Mouse (Mus musculus): ENCODE data around the gene Atp2a3. TPM values are rescaled to one million over a fixed set of nuclear protein-coding genes. Genes with fewer than 3 reads are reported as not detected.

The Atp2a3 gene
- polyA plus RNA-seq, 1 experiment = 0.54 TPM

DNA sequence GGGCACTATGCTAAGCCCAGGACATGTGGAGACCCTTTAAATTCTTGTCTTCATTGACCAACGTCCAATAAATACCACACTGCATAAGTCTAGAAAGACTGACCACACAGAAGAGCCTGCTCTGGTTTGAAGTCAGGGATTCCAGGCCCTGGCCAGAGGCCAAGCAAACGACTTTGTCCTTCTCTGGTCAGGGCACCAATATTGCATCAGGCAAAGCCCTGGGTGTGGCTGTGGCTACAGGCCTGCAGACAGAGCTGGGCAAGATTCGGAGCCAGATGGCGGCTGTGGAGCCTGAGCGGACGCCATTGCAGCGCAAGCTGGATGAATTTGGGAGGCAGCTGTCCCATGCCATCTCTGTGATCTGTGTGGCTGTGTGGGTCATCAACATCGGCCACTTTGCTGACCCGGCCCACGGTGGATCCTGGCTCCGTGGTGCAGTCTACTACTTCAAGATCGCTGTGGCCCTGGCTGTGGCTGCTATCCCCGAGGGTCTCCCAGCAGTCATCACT is 14.1 kb downstream of the Atp2a3 start:
- TF ChIP-seq MAX (IDR thresholded peaks at IDR 0.05) (no peak), USF1 (IDR thresholded peaks at IDR 0.05; ENCODE audit: low read depth) (no peak), MYOG (IDR thresholded peaks at IDR 0.05; ENCODE audit: control insufficient read depth, extremely low read depth, insufficient read length) (no peak), FOSL1 (IDR thresholded peaks at IDR 0.05; ENCODE audit: insufficient read depth, low read length, poor library complexity, severe bottlenecking) (no peak)
- H3K36me3 ChIP-seq (ENCODE audit: control insufficient read depth, insufficient read depth) = no peaks in the 10 kb centered on the region
- H3K79me3 ChIP-seq (ENCODE audit: low read depth) = no peaks in the 10 kb centered on the region

DNA sequence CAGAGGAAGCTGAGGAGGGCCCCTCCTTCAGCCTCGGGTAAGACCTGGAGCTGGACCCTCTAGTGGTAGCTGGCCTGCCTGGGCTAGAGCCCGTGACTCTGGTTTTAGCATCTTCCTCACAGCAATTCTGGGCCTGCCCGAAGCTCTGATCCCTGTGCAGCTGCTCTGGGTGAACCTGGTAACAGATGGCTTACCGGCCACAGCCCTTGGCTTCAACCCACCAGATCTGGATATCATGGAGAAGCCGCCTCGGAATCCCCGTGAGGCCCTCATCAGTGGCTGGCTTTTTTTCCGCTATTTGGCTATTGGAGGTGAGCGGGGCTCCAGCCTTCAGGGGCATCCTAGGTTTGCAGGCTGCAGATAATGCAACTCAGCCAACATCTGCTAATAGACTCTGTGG is 21.5 kb downstream of the Atp2a3 start:
- Histone ChIP-seq H3K36me3 (ENCODE audit: control insufficient read depth, insufficient read depth) (no peaks in the 10 kb centered on the region), H3K4me3 (ENCODE audit: insufficient read depth, poor library complexity, severe bottlenecking) (no peak overlapping the region), H3ac (ENCODE audit: control insufficient read depth, insufficient read length, low read depth) (no peak overlapping the region), H3K79me2 (ENCODE audit: control insufficient read depth, insufficient read depth) (no peaks in the 10 kb centered on the region), H3K27me3 (ENCODE audit: control insufficient read depth, insufficient read depth, insufficient read length) (peaks cover 12% of the 10 kb centered on the region), H3K79me3 (ENCODE audit: low read depth) (no peaks in the 10 kb centered on the region)
- TF ChIP-seq CEBPB (IDR thresholded peaks at IDR 0.05; ENCODE audit: low read depth) = no peak
- TF ChIP-seq MYOG (IDR thresholded peaks at IDR 0.05; ENCODE audit: control insufficient read depth, extremely low read depth, insufficient read length) = no peak
- no peak for TF ChIP-seq FOSL1 (IDR thresholded peaks at IDR 0.05; ENCODE audit: insufficient read depth, low read length, poor library complexity, severe bottlenecking)
- TF ChIP-seq USF1 (IDR thresholded peaks at IDR 0.05; ENCODE audit: low read depth) = no peak
- no peak for TF ChIP-seq CTCF (IDR thresholded peaks at IDR 0.05; ENCODE audit: control insufficient read depth, insufficient read depth, insufficient read length)
- TF ChIP-seq MAX (IDR thresholded peaks at IDR 0.05) = no peak
- TF ChIP-seq MYOD1 (IDR thresholded peaks at IDR 0.05; ENCODE audit: control insufficient read depth, insufficient read length, low read depth) = no peak

More for the DNA sequence above, 14.1 kb downstream of the Atp2a3 start:
- no peak overlapping the region for H3ac ChIP-seq (ENCODE audit: control insufficient read depth, insufficient read length, low read depth)
- no peaks in the 10 kb centered on the region for H3K79me2 ChIP-seq (ENCODE audit: control insufficient read depth, insufficient read depth)
- peaks cover 26% of the 10 kb centered on the region for H3K27me3 ChIP-seq (ENCODE audit: control insufficient read depth, insufficient read depth, insufficient read length)
- no peak overlapping the region for H3K4me3 ChIP-seq (ENCODE audit: insufficient read depth, poor library complexity, severe bottlenecking)

DNA sequence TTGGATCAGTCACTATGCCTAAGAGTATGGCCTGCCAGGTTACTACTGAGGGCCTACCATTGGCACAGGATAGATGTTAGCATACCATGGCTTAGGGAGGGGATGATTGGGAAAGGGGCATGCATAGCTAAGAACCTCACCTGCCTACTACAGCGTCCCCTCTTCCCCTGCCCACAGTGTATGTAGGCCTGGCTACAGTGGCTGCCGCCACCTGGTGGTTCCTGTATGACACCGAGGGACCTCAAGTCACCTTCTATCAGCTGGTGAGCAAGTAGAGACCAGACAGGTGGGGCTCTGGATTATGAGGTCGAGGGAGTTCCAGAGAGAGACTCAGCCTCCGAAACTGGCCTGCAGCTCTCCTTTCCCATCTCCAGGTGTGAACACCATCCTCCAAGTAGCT is 22.3 kb downstream of the Atp2a3 start:
- Histone ChIP-seq H3K36me3 (ENCODE audit: control insufficient read depth, insufficient read depth) (no peaks in the 10 kb centered on the region), H3K4me3 (ENCODE audit: insufficient read depth, poor library complexity, severe bottlenecking) (no peak overlapping the region), H3K79me3 (ENCODE audit: low read depth) (no peaks in the 10 kb centered on the region), H3ac (ENCODE audit: control insufficient read depth, insufficient read length, low read depth) (no peak overlapping the region), H3K79me2 (ENCODE audit: control insufficient read depth, insufficient read depth) (no peaks in the 10 kb centered on the region), H3K27me3 (ENCODE audit: control insufficient read depth, insufficient read depth, insufficient read length) (peaks cover 12% of the 10 kb centered on the region)
- TF ChIP-seq USF1 (IDR thresholded peaks at IDR 0.05; ENCODE audit: low read depth) (no peak), CTCF (IDR thresholded peaks at IDR 0.05; ENCODE audit: control insufficient read depth, insufficient read depth, insufficient read length) (no peak), MYOG (IDR thresholded peaks at IDR 0.05; ENCODE audit: control insufficient read depth, extremely low read depth, insufficient read length) (no peak), FOSL1 (IDR thresholded peaks at IDR 0.05; ENCODE audit: insufficient read depth, low read length, poor library complexity, severe bottlenecking) (no peak), MYOD1 (IDR thresholded peaks at IDR 0.05; ENCODE audit: control insufficient read depth, insufficient read length, low read depth) (no peak), CEBPB (IDR thresholded peaks at IDR 0.05; ENCODE audit: low read depth) (no peak), MAX (IDR thresholded peaks at IDR 0.05) (no peak)

DNA sequence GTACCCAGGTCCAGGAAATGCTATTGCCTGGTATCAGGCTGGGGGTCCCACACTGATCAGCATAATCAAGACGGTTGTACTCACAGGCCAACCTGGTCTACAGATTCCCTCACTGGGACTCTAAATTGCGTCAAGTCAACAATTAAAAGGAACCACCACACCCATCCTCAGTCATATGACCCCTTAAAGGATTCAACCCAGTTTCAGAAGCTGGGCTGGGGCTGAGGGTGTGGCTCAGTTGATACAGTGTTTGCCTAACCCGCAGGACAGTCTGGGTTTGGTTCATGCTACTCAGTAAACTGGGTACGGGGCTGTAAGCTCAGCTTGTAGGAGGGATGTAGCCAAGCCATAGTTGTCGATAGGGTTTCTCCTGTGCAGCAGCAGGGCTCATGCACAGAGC is 25.8 kb downstream of the Atp2a3 start:
- Histone ChIP-seq H3ac (ENCODE audit: control insufficient read depth, insufficient read length, low read depth) (no peak overlapping the region), H3K27me3 (ENCODE audit: control insufficient read depth, insufficient read depth, insufficient read length) (no peaks in the 10 kb centered on the region), H3K36me3 (ENCODE audit: control insufficient read depth, insufficient read depth) (no peaks in the 10 kb centered on the region), H3K79me2 (ENCODE audit: control insufficient read depth, insufficient read depth) (no peaks in the 10 kb centered on the region), H3K4me3 (ENCODE audit: insufficient read depth, poor library complexity, severe bottlenecking) (no peak overlapping the region), H3K79me3 (ENCODE audit: low read depth) (no peaks in the 10 kb centered on the region)
- no peak for TF ChIP-seq MYOG (IDR thresholded peaks at IDR 0.05; ENCODE audit: control insufficient read depth, extremely low read depth, insufficient read length)

GRCm38 (mm10) chr11:72987234-72987633 is 26.3 kb downstream of the Atp2a3 start:
- H3ac ChIP-seq (ENCODE audit: control insufficient read depth, insufficient read length, low read depth) = no peak overlapping the region
- H3K79me2 ChIP-seq (ENCODE audit: control insufficient read depth, insufficient read depth) = no peaks in the 10 kb centered on the region
- TF ChIP-seq MAX (IDR thresholded peaks at IDR 0.05) = no peak
- TF ChIP-seq MYOD1 (IDR thresholded peaks at IDR 0.05; ENCODE audit: control insufficient read depth, insufficient read length, low read depth) = no peak
- no peak for TF ChIP-seq USF1 (IDR thresholded peaks at IDR 0.05; ENCODE audit: low read depth)
- no peak for TF ChIP-seq FOSL1 (IDR thresholded peaks at IDR 0.05; ENCODE audit: insufficient read depth, low read length, poor library complexity, severe bottlenecking)
- no peaks in the 10 kb centered on the region for H3K79me3 ChIP-seq (ENCODE audit: low read depth)
- H3K36me3 ChIP-seq (ENCODE audit: control insufficient read depth, insufficient read depth) = no peaks in the 10 kb centered on the region
- H3K27me3 ChIP-seq (ENCODE audit: control insufficient read depth, insufficient read depth, insufficient read length) = no peaks in the 10 kb centered on the region
- no peak overlapping the region for H3K4me3 ChIP-seq (ENCODE audit: insufficient read depth, poor library complexity, severe bottlenecking)

GRCm38 (mm10) chr11:72987807-72988206 is 26.8 kb downstream of the Atp2a3 start:
- TF ChIP-seq USF1 (IDR thresholded peaks at IDR 0.05; ENCODE audit: low read depth) = no peak
- no peak for TF ChIP-seq MAX (IDR thresholded peaks at IDR 0.05)
- no peak for TF ChIP-seq CEBPB (IDR thresholded peaks at IDR 0.05; ENCODE audit: low read depth)
- TF ChIP-seq FOSL1 (IDR thresholded peaks at IDR 0.05; ENCODE audit: insufficient read depth, low read length, poor library complexity, severe bottlenecking) = no peak
- no peak for TF ChIP-seq CTCF (IDR thresholded peaks at IDR 0.05; ENCODE audit: control insufficient read depth, insufficient read depth, insufficient read length)
- TF ChIP-seq MYOD1 (IDR thresholded peaks at IDR 0.05; ENCODE audit: control insufficient read depth, insufficient read length, low read depth) = no peak
- TF ChIP-seq MYOG (IDR thresholded peaks at IDR 0.05; ENCODE audit: control insufficient read depth, extremely low read depth, insufficient read length) = no peak
- Histone ChIP-seq H3K79me2 (ENCODE audit: control insufficient read depth, insufficient read depth) (no peaks in the 10 kb centered on the region), H3K79me3 (ENCODE audit: low read depth) (no peaks in the 10 kb centered on the region), H3K27me3 (ENCODE audit: control insufficient read depth, insufficient read depth, insufficient read length) (no peaks in the 10 kb centered on the region), H3K4me3 (ENCODE audit: insufficient read depth, poor library complexity, severe bottlenecking) (no peak overlapping the region), H3ac (ENCODE audit: control insufficient read depth, insufficient read length, low read depth) (no peak overlapping the region), H3K36me3 (ENCODE audit: control insufficient read depth, insufficient read depth) (no peaks in the 10 kb centered on the region)
